In genomic region chr13:108095617-108096016, GRCm38 (mm10) we compare ENCODE assay signal across 10 mouse cellular contexts. TPM values are rescaled to one million over a fixed set of nuclear protein-coding genes. Genes with fewer than 3 reads are reported as not detected.
A peak's percentile ranks its signal among the peaks of the same experiment; 100 is the strongest.
DNase-seq lines count a peak whose midpoint lies in the region; ATAC-seq and TF ChIP-seq lines count a peak whose summit lies in the region.
"Had no signal": no experiment of that assay in that cellular context is flagged by ENCODE, and none has a peak within 500 bp of the region (broad histone marks: within the 10 kb centered on the region; RNA-seq: fewer than 3 reads in every experiment).

No protein-coding gene starts in this region.

- H3K4me3 ChIP-seq in hindbrain, postnatal 0 days (ENCODE audit: low read length), result no peak overlapping the region
- H3K4me3 ChIP-seq in hindbrain, embryonic 11.5 days (ENCODE audit: low read depth, low read length), result no peak overlapping the region
- no peak overlapping the region for H3K4me3 ChIP-seq in lung, embryonic 14.5 days (ENCODE audit: low read depth, low read length)
- H3K4me3 ChIP-seq: embryonic facial prominence, embryonic 13.5 days; limb, embryonic 13.5 days had no signal

- no peaks in the 10 kb centered on the region for H3K36me3 ChIP-seq in hindbrain, postnatal 0 days (ENCODE audit: insufficient read depth, low read length)
- no peaks in the 10 kb centered on the region for H3K36me3 ChIP-seq in hindbrain, embryonic 11.5 days (ENCODE audit: control insufficient read depth, insufficient read depth, low read length)
- H3K36me3 ChIP-seq in lung, embryonic 14.5 days (ENCODE audit: insufficient read depth), result no peaks in the 10 kb centered on the region
- H3K36me3 ChIP-seq: embryonic facial prominence, embryonic 13.5 days; limb, embryonic 13.5 days had no signal

- no peaks in the 10 kb centered on the region for H3K27me3 ChIP-seq in hindbrain, postnatal 0 days (ENCODE audit: insufficient read depth, low read length)
- H3K27me3 ChIP-seq in hindbrain, embryonic 11.5 days (ENCODE audit: control insufficient read depth, insufficient read depth, low read length), result no peaks in the 10 kb centered on the region
- no peaks in the 10 kb centered on the region for H3K27me3 ChIP-seq in lung, embryonic 14.5 days (ENCODE audit: insufficient read depth, low read length)
- H3K27me3 ChIP-seq: embryonic facial prominence, embryonic 13.5 days; limb, embryonic 13.5 days had no signal

- H3K27ac ChIP-seq in hindbrain, postnatal 0 days, result no peak overlapping the region
- H3K27ac ChIP-seq in hindbrain, embryonic 11.5 days (ENCODE audit: low read depth, low read length), result no peak overlapping the region
- no peak overlapping the region for H3K27ac ChIP-seq in lung, embryonic 14.5 days (ENCODE audit: low read depth)
- H3K27ac ChIP-seq: embryonic facial prominence, embryonic 13.5 days; limb, embryonic 13.5 days had no signal

- intact Hi-C loops in heart, postnatal 10 days (cut with DNase I), result no loop called here

- H3K4me2 ChIP-seq in hindbrain, postnatal 0 days (ENCODE audit: low read depth, low read length), result no peak overlapping the region
- no peak overlapping the region for H3K4me2 ChIP-seq in hindbrain, embryonic 11.5 days (replicated peaks; ENCODE audit: low read depth, low read length)
- no peak overlapping the region for H3K4me2 ChIP-seq in lung, embryonic 14.5 days
- H3K4me2 ChIP-seq: embryonic facial prominence, embryonic 13.5 days; limb, embryonic 13.5 days had no signal

- no peak for TF ChIP-seq CTCF in hindbrain, postnatal 0 days (IDR thresholded peaks at IDR 0.05; ENCODE audit: low read depth)
- no peak for TF ChIP-seq CTCF in lung, embryonic 14.5 days (IDR thresholded peaks at IDR 0.05; ENCODE audit: low read depth)

- 49% methylated on average over 7 of the region's 7 CpGs for WGBS in hindbrain, postnatal 0 days
- WGBS in hindbrain, embryonic 11.5 days, result 81% methylated on average over 7 of the region's 7 CpGs
- WGBS in lung, embryonic 14.5 days, result 62% methylated on average over 7 of the region's 7 CpGs

- DNase-seq in hindbrain, postnatal 0 days (ENCODE audit: low spot score), result peak; percentile 60
- no peak for DNase-seq in hindbrain, embryonic 11.5 days (ENCODE audit: low spot score)
- peak; percentile 87 for DNase-seq in cerebellum, adult 8-10 months
- DNase-seq in heart, postnatal 10 days, result peak; percentile 38 to 59
- DNase-seq in lung, embryonic 14.5 days, result peak; percentile 59
- no peak for DNase-seq in thymus, postnatal 14 days
- no peak for DNase-seq in thymus, postnatal 36 days

- no peak overlapping the region for H3K9ac ChIP-seq in hindbrain, postnatal 0 days (replicated peaks; ENCODE audit: low read length)
- H3K9ac ChIP-seq in hindbrain, embryonic 11.5 days (ENCODE audit: low read depth, low read length), result no peak overlapping the region
- no peak overlapping the region for H3K9ac ChIP-seq in lung, embryonic 14.5 days
- H3K9ac ChIP-seq: embryonic facial prominence, embryonic 13.5 days; limb, embryonic 13.5 days had no signal

- no peaks in the 10 kb centered on the region for H3K4me1 ChIP-seq in hindbrain, postnatal 0 days (ENCODE audit: insufficient read depth, low read length)
- no peaks in the 10 kb centered on the region for H3K4me1 ChIP-seq in hindbrain, embryonic 11.5 days (replicated peaks; ENCODE audit: control insufficient read depth, insufficient read depth, low read length)
- no peaks in the 10 kb centered on the region for H3K4me1 ChIP-seq in lung, embryonic 14.5 days (ENCODE audit: insufficient read depth)
- H3K4me1 ChIP-seq: embryonic facial prominence, embryonic 13.5 days had no signal

- no peaks in the 10 kb centered on the region for H3K9me3 ChIP-seq in hindbrain, postnatal 0 days (ENCODE audit: low read length)
- no peaks in the 10 kb centered on the region for H3K9me3 ChIP-seq in hindbrain, embryonic 11.5 days (ENCODE audit: control insufficient read depth, low read length)
- H3K9me3 ChIP-seq in lung, embryonic 14.5 days (ENCODE audit: low read depth, low read length), result no peaks in the 10 kb centered on the region
- H3K9me3 ChIP-seq: embryonic facial prominence, embryonic 13.5 days; limb, embryonic 13.5 days had no signal

- peak; percentile 82 for ATAC-seq in hindbrain, postnatal 0 days
- no peak for ATAC-seq in hindbrain, embryonic 11.5 days (ENCODE audit: low FRiP score)
- ATAC-seq in lung, embryonic 14.5 days (ENCODE audit: insufficient read depth), result peak; percentile 68
- no peak for ATAC-seq in granulocyte monocyte progenitor cell, adult 5-6 weeks (replicated peaks; ENCODE audit: poor library complexity, severe bottlenecking)

RNA-seq across cellular contexts. Expression of gene Smim15, which starts 51.4 kb away (rescaled TPM):
- 26.3 and 34.6 TPM in 2 replicates for total RNA-seq in hindbrain, postnatal 0 days (2014; rRNA removed)
- 41.2 and 43.6 TPM in 2 replicates for polyA plus RNA-seq in hindbrain, postnatal 0 days (2015; fragmentation: Nextera tagmentation; extraction: Ambion mirVana)
- polyA plus RNA-seq in hindbrain, embryonic 11.5 days (2014; fragmentation: Nextera tagmentation; extraction: Ambion mirVana), result 66.2 and 69.8 TPM in 2 replicates
- total RNA-seq in heart, postnatal 10 days (2021), result 10 to 100 TPM; 27.8 to 30.0 TPM
- 68.2 and 70.0 TPM in 2 replicates for polyA plus RNA-seq in lung, embryonic 14.5 days (2014; fragmentation: Nextera tagmentation; extraction: Ambion mirVana)
- total RNA-seq in granulocyte monocyte progenitor cell, adult 5-6 weeks (2014; fragmentation: Nextera tagmentation), result 38.6 and 39.6 TPM in 2 replicates
- total RNA-seq in granulocyte monocyte progenitor cell, adult 5-6 weeks (2017), result 73.2 and 98.4 TPM in 2 replicates

Comparison
In these comparisons a context has a peak if more than half of its experiments do, and no peak if none do; other contexts are left out.
1. ATAC-seq: peak in hindbrain, postnatal 0 days (single experiment) and lung, embryonic 14.5 days (single experiment); none in hindbrain, embryonic 11.5 days (single experiment) and granulocyte monocyte progenitor cell, adult 5-6 weeks (single experiment).
2. DNase-seq: peak in hindbrain, postnatal 0 days (single experiment), cerebellum, adult 8-10 months (single experiment), heart, postnatal 10 days (2 of 2) and lung, embryonic 14.5 days (single experiment); none in hindbrain, embryonic 11.5 days (single experiment), thymus, postnatal 14 days (single experiment) and thymus, postnatal 36 days (0 of 2).